Mouse (Mus musculus) c-Kit-positive CD71-positive TER-119-positive erythroid progenitor cells, embryonic 14.5 days (primary cell): ENCODE data around the gene Fem1a.

Experiments used
- DNase-seq: peaks from one replicate; pipeline ENCODE4 v3.0.0-alpha.2; 2013; ENCODE audit warnings: low spot score

Gene Fem1a

GRCm38 (mm10) chr17:56303847-56304586 is 47.4 kb downstream of the Fem1a start:
- DNase-seq, result peak; percentile 97

- DNase-seq, result no peak
These were observed 48.1 kb downstream of the Fem1a start for GRCm38 (mm10) chr17:56304718-56305117.

GRCm38 (mm10) chr17:56305156-56305555 is 48.5 kb downstream of the Fem1a start:
- DNase-seq, result no peak

GRCm38 (mm10) chr17:56305826-56306225 is 49.2 kb downstream of the Fem1a start:
- no peak for DNase-seq

- DNase-seq, result no peak
These were observed 51.5 kb downstream of the Fem1a start for GRCm38 (mm10) chr17:56308088-56308487.

- DNase-seq, result no peak
These were observed 52.8 kb downstream of the Fem1a start for GRCm38 (mm10) chr17:56309191-56309945.
